Mouse (Mus musculus) hindbrain, embryonic 11.5 days (tissue): ENCODE measurements at regions not wholly inside any gene's neighbourhood (a gene's known extent, or its start where the extent isn't known, plus 50 kb on each side); places are given as distances from the start of the nearest gene placed in this dataset.

Source experiments
- ATAC-seq: fragments of 200-750 bp; cut with Nextera tagmentation; 2 replicates; pipeline ENCODE4 v1.8.0; 2017; ENCODE audit warnings: mild to moderate bottlenecking, moderate TSS enrichment, moderate library complexity; ENCODE audit not compliant: low FRiP score
- DNase-seq: peaks from one replicate; pipeline ENCODE4 v3.0.0-alpha.2; 2015; ENCODE audit warnings: low spot score
- H3K27ac ChIP-seq: fragments of 300-500 bp; sonication (generic); 2 replicates; pipeline ENCODE4 v1.5.1; 2014; ENCODE audit warnings: mild to moderate bottlenecking, low read depth, low read length
- H3K27me3 ChIP-seq: fragments of 300-500 bp; sonication (generic); 2 replicates; pipeline ENCODE4 v1.6.1; 2014; ENCODE audit warnings: mild to moderate bottlenecking, low read length, moderate library complexity, mixed read lengths; ENCODE audit not compliant: control insufficient read depth, insufficient read depth
- H3K36me3 ChIP-seq: fragments of 300-500 bp; sonication (generic); 2 replicates; pipeline ENCODE4 v1.6.1; 2014; ENCODE audit warnings: mild to moderate bottlenecking, low read length, moderate library complexity, mixed read lengths; ENCODE audit not compliant: control insufficient read depth, insufficient read depth
- H3K4me1 ChIP-seq: fragments of 300-500 bp; sonication (generic); replicated peaks from 2 replicates; pipeline ENCODE4 v1.6.1; 2014; ENCODE audit warnings: low read length, mixed read lengths; ENCODE audit not compliant: control insufficient read depth, insufficient read depth
- H3K4me2 ChIP-seq: fragments of 300-500 bp; sonication (generic); replicated peaks from 2 replicates; pipeline ENCODE4 v1.6.1; 2014; ENCODE audit warnings: mild to moderate bottlenecking, low read depth, low read length
- H3K4me3 ChIP-seq: fragments of 300-500 bp; sonication (generic); 2 replicates; pipeline ENCODE4 v1.5.1; 2014; ENCODE audit warnings: low read depth, low read length
- H3K9ac ChIP-seq: fragments of 300-500 bp; sonication (generic); 2 replicates; pipeline ENCODE4 v1.6.1; 2014; ENCODE audit warnings: low read depth, low read length
- H3K9me3 ChIP-seq: fragments of 300-500 bp; sonication (generic); 2 replicates; pipeline ENCODE4 v1.6.1; 2016; ENCODE audit warnings: low read length; ENCODE audit not compliant: control insufficient read depth
- WGBS: fragments of 180-500 bp; shearing (Covaris S2); extraction: QIAGEN DNeasy Blood & Tissue Kit; methylation state at CpG from one replicate; pipeline ENCODE4 v1.1.7; 2014; 5-methylcytosine and 5-hydroxymethylcytosine counted together

DNA sequence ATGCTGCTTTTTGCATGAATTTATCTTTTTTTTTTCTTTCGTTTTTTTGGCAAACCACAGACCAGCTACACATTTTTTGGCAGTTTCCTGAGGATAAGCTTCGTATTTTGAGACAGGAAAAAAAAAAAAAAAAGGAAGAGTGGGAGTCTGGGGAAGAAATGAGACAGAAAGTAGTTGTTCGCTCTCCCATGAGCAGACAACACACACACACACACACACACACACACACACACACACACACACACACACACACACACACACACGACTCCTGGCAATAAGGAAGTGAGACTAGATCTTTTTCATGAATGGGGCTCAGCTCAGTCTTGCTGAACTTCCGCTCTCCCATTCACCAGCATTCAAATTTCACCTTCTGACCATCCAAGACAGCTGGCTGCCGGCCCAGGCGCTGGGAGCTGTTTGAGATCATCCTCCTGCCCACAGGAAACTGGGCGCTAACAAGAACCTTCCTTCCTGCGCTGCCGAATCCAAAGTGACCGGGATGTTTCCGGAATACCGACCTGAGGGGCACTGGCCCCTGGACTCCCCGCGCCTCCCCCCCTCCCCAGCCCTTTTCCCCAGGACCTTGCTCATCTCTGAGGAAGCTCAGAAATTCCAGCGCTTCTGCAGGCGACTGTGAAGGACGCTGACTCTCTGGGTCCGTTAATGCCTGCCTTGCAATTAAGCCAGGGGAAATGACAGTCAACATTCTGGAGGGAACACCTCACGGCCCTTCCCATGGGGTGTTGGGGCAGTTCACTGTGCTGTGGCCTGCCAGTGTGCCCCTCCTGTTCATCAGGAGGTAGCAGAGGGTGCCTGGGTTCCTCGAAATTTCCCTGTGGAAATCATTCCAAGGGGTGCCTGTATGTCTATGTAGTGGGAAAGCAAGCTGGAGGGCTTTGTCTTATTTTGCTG, 114.2 kb upstream of the Ccnd2 start:
- H3K9ac ChIP-seq, result peak overlapping the region; percentile 34
- no peak overlapping the region for H3K27ac ChIP-seq
- H3K4me1 ChIP-seq, result peaks cover 2% of the 10 kb centered on the region; the same call in 1 of the 2 replicates
- no peak for ATAC-seq
- DNase-seq, result peak; percentile 40
- 19% methylated on average over 21 of the region's 21 CpGs for WGBS
- peak overlapping the region; percentile 19 for H3K4me3 ChIP-seq
- H3K4me2 ChIP-seq, result peak overlapping the region; percentile 42
- no peaks in the 10 kb centered on the region for H3K9me3 ChIP-seq
- H3K36me3 ChIP-seq, result no peaks in the 10 kb centered on the region
- H3K27me3 ChIP-seq, result no peaks in the 10 kb centered on the region

DNA sequence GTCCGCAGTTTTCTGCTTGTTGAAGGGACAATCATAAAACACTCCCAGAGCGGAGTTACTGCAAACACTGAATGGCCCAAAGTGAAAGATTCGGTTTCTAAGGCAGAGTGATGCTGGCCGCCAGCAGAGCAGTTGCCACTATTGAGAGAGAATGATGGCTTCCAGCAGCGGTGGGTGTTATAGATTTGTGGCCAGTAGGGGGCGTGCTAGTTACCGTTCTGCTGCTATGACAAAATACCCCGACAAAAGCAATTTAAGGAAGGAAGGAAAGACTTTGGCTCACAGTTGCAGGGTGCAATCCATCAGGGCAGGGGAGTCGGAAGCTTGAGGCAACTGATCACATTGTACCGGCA, 114.8 kb upstream of the Ccnd2 start:
- H3K27me3 ChIP-seq, result no peaks in the 10 kb centered on the region
- DNase-seq (peak; percentile 56), ATAC-seq (no peak)
- 37% methylated on average over 10 of the region's 10 CpGs for WGBS
- no peak overlapping the region; the same call in 1 of the 2 replicates for H3K9ac ChIP-seq
- no peak overlapping the region; the same call in 1 of the 2 replicates for H3K4me2 ChIP-seq
- H3K27ac ChIP-seq, result no peak overlapping the region
- H3K4me3 ChIP-seq, result no peak overlapping the region
- no peaks in the 10 kb centered on the region for H3K9me3 ChIP-seq
- peaks cover 2% of the 10 kb centered on the region; the same call in 1 of the 2 replicates for H3K4me1 ChIP-seq
- no peaks in the 10 kb centered on the region for H3K36me3 ChIP-seq

DNA sequence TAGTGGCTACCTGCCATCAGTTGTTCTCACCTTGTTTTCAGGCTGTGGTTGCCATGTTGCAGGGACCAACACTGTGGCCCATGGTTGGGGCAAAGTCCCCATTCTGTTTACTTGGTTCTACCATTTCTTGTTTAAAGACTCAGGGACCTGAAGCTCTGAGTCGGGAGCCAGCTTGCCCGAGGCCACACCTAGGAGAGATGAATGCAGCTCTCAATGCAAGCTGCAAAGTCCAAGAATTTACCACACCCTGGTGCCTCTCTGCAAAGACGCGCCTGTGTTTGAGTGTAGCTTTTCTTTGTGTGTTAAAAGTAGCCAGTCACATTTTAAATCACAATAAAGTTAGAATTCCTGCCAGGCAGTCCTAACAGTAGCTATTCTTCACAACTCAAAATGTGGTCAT, 117.0 kb upstream of the Ccnd2 start:
- WGBS, result 83% methylated on average over 4 of the region's 4 CpGs
- DNase-seq, result no peak
- H3K36me3 ChIP-seq, result no peaks in the 10 kb centered on the region
- ATAC-seq, result no peak
- no peak overlapping the region for H3K4me2 ChIP-seq
- H3K4me3 ChIP-seq, result no peak overlapping the region
- no peak overlapping the region for H3K27ac ChIP-seq
- H3K9me3 ChIP-seq, result no peaks in the 10 kb centered on the region
- H3K27me3 ChIP-seq, result no peaks in the 10 kb centered on the region
- no peak overlapping the region for H3K9ac ChIP-seq
- H3K4me1 ChIP-seq, result peaks cover 2% of the 10 kb centered on the region; the same call in 1 of the 2 replicates

DNA sequence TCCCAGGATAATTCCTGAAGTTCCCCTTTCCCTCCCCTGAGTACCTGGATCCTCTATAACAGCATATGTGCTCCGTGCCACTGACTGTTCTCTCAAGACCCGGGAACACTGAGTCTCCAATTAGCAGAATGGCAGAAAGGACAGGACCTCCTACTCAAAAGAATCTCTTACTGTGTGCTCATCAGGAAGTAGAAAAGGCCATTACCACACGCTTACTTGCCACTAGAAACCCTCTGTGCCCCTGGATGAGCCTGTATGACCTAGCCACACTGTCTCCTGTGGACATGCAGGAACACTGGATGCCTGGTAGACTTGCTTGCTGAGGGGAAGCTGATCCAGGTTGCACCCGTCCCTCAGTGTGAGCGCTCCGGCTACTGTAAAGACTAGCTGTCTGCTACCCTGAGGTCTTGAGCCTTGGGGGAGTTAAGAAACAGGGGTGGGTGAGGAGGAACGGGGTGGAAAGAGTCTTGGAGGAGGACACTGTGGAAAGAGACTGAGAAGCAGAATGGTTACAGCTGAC, 117.6 kb upstream of the Ccnd2 start:
- ATAC-seq, result no peak
- DNase-seq, result no peak
- H3K9me3 ChIP-seq, result no peaks in the 10 kb centered on the region
- H3K27me3 ChIP-seq, result no peaks in the 10 kb centered on the region
- H3K27ac ChIP-seq, result no peak overlapping the region
- H3K4me2 ChIP-seq, result no peak overlapping the region
- peaks cover 2% of the 10 kb centered on the region; the same call in 1 of the 2 replicates for H3K4me1 ChIP-seq
- H3K4me3 ChIP-seq, result no peak overlapping the region
- H3K9ac ChIP-seq, result no peak overlapping the region
- WGBS, result 81% methylated on average over 7 of the region's 7 CpGs
- no peaks in the 10 kb centered on the region for H3K36me3 ChIP-seq

DNA sequence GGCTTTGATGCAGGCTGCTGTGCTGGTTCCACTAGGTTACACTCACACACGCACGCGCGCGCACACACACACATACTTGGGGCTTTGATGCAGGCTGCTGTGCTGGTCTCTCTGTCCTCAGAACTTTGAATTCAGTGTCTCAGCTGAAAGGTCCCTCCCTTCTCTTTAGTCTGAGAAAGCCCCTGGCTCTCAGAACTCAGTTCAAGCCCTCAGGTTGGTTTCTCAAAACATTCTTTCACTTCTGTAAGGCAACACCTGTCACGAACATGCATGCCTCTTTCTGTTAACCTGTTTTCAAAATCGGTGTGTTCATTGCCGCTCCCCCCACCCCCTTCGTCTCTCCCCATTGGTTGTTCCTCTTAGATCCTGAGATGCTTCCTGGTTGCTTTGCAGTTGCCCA, 118.8 kb upstream of the Ccnd2 start:
- ATAC-seq (no peak), DNase-seq (no peak)
- H3K4me2 ChIP-seq, result no peak overlapping the region
- no peaks in the 10 kb centered on the region for H3K36me3 ChIP-seq
- H3K9me3 ChIP-seq, result no peaks in the 10 kb centered on the region
- no peak overlapping the region for H3K4me3 ChIP-seq
- 87% methylated on average over 9 of the region's 9 CpGs for WGBS
- peaks cover 2% of the 10 kb centered on the region; the same call in 1 of the 2 replicates for H3K4me1 ChIP-seq
- H3K9ac ChIP-seq, result no peak overlapping the region
- H3K27ac ChIP-seq, result no peak overlapping the region
- H3K27me3 ChIP-seq, result no peaks in the 10 kb centered on the region

DNA sequence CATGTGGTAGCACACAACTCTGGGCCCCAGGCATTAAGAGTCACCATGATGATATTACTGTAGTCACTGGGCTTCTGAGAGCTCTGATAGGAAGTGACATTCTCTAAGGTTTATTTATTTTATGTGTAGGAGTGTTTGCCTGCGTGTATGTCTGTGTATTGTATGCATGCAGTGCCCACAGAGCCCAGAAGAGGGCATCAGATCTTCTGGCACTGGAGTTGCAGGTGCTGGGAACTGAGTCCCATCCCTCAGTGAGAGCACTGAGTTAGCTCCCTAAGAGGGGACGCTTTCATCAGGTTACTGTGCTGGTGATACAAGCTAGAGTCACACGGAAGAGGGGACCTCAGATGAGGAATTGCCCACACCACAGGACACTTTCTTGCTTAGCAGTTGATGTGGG, 119.4 kb upstream of the Ccnd2 start:
- ATAC-seq (no peak), DNase-seq (no peak)
- H3K36me3 ChIP-seq, result no peaks in the 10 kb centered on the region
- no peak overlapping the region for H3K27ac ChIP-seq
- no peak overlapping the region for H3K4me2 ChIP-seq
- H3K9ac ChIP-seq, result no peak overlapping the region
- peaks cover under 1% of the 10 kb centered on the region; the same call in 1 of the 2 replicates for H3K4me1 ChIP-seq
- 86% methylated on average over 3 of the region's 3 CpGs for WGBS
- H3K9me3 ChIP-seq, result no peaks in the 10 kb centered on the region
- H3K27me3 ChIP-seq, result no peaks in the 10 kb centered on the region
- no peak overlapping the region for H3K4me3 ChIP-seq

DNA sequence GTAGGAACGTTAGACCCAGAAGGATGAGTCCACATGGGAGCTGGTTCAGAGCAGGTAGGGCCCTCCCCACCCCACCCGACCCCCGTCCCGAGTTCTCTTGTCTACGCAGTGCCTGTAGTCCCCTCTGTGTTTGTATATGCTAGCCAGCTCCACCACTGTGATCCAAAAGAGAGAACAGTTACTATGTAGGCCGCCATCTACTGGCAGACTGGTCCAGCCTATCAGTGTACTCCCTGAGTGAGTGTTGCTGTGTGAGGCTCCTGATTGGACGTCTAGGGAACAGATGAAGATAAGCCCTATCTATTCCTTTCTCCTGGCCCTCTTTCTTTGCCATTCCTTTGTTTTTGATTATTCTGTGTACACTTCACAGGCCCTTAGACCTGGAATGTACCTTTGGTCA, 120.6 kb upstream of the Ccnd2 start:
- ATAC-seq, result no peak
- Histone ChIP-seq H3K27ac (no peak overlapping the region), H3K27me3 (no peaks in the 10 kb centered on the region), H3K4me2 (no peak overlapping the region), H3K4me1 (no peaks in the 10 kb centered on the region; the same call in 1 of the 2 replicates), H3K36me3 (no peaks in the 10 kb centered on the region), H3K4me3 (no peak overlapping the region), H3K9ac (no peak overlapping the region), H3K9me3 (no peaks in the 10 kb centered on the region)
- WGBS, result 66% methylated on average over 7 of the region's 7 CpGs
- no peak for DNase-seq

DNA sequence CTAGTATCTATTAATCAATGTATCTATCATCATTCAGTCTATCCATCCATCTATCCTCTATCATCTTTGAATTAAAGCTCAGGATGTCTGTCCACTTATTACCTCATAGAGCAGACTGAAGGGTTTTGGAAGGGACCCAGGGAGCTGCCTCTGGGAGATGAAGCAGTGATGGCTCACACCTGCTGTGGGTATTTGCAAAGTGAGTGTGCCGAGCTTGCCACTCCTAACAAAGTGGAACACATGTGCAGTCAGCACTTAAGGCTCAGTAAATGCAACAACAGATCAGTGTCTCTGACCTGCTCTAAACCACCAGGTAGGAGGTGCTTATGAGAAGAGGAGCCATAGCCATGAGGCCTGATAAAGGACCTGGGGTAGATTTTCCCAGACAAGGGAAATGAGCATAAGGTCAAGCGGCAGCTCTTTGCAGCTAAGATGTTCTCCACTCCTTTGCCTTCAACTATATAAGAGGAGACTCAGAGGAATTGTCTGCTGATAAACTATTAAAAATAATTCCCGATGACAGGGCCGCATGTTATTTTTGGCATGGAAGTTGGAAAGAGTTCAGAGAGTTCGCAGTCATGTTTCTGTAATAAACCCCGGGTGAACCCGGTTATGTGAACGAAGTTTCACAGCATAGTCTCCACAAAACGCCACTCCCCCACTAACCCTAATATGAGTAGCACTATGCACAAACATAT, 122.9 kb upstream of the Ccnd2 start:
- 96% methylated on average over 9 of the region's 9 CpGs for WGBS
- no peak overlapping the region for H3K27ac ChIP-seq
- DNase-seq (no peak), ATAC-seq (no peak)
- no peaks in the 10 kb centered on the region for H3K9me3 ChIP-seq
- no peak overlapping the region for H3K4me3 ChIP-seq
- H3K4me1 ChIP-seq, result no peaks in the 10 kb centered on the region; the same call in 1 of the 2 replicates
- H3K9ac ChIP-seq, result no peak overlapping the region
- H3K36me3 ChIP-seq, result no peaks in the 10 kb centered on the region
- H3K27me3 ChIP-seq, result no peaks in the 10 kb centered on the region
- no peak overlapping the region for H3K4me2 ChIP-seq
